Mouse (Mus musculus) MEL-GATA-1-ER (cell line): ENCODE data around the gene Gdi1.

ENCODE experiments used
- DNase-seq: peaks from one replicate; pipeline ENCODE4 v3.0.0-alpha.2; 2012; ENCODE audit warnings: low read depth; ENCODE audit errors: extremely low read depth

The Gdi1 gene

GRCm38 (mm10) chrX:74304867-74305700 is at the start of gene Gdi1:
TSS of gene Gdi1 (plus strand) at chrX:74304998.
- DNase-seq: peak; percentile 74

DNA sequence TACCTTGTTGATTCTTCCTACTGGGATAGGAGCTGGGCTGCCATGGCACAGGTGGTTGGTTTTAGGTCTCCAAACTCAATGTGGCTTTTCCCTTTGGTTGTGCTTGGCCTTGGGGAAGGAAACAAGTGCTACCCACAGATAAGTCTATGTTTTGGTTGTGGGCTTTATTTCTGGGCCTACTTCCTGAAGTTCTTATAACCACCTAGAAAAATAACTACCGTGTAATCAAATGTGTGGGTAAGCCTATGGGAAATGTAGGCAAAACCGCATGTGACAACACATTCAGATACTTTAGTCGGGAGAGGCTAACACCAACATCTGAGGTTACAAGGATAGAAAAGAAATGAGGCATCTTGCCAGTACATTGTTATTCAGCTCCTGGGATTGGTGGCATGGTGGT is 47.1 kb upstream of the Gdi1 start:
- DNase-seq: peak; percentile 70

GRCm38 (mm10) chrX:74269736-74270061 is 35.1 kb upstream of the Gdi1 start:
- no peak for DNase-seq

DNA sequence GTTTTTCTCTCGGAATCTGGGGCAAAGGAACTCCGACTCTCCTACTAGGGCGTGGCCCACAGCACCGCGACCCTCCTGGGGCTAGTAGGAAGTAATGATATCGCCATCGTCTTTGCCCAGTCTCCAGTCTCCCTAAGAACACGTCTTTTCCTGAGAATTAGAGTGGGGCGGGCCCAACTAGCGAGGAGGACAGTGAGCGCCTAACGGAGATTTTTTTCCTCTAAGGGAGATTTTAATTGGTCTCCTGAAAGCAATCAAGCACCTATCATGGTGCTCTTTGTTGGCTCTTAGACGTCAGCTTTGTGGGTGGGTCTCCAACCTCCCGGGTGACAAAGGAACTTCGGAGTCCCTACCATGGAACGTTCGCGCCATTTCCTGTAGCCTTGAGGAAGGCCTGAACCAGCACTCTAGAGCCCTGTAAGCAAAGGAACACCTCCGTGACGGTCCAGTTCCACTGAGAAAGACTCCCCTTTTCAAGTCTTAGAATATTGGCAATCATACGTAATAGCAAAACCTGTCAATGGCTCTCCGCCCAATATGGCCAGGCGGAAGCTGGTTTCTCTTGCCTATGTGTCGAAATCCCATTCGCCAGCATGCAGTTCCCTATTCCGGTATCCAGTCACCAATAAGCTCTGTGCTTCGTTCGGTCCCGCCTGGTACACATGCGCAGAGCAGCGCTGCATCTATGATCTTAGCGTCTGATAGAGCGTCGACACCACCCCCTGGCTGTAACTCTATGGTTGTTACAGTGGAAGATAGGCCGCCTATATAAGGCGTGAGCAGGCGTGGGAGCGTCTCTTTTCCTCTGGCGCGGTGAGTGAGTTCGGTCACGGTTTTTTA is 34.5 kb upstream of the Gdi1 start, which contains the start of gene Rpl10:
TSS of gene Rpl10 (plus strand) at position 751 of the 840 bp plus-strand sequence.
- peak; percentile 99 for DNase-seq

GRCm38 (mm10) chrX:74270902-74271551 is 33.8 kb upstream of the Gdi1 start:
- no peak for DNase-seq

- no peak for DNase-seq
These were observed 31.1 kb upstream of the Gdi1 start for GRCm38 (mm10) chrX:74273422-74274322.

DNA sequence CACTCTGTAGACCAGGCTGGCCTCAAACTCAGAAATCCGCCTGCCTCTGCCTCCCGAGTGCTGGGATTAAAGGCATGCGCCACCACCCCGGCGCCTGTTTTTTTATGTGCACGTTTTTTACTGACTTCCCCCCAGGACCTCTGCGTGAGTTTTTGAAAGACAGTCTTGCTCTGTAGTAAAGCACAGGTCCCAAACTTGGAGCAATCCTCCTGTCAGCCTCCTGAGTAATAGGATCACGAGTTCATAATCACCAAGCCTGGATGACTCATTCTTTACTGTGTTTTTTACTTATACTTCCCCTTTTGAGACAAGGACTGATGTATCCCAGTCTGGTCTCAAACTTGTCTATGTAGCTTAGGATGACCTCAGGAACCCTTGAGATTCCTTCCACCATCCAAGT is 26.9 kb upstream of the Gdi1 start:
- peak; percentile 93 for DNase-seq

DNA sequence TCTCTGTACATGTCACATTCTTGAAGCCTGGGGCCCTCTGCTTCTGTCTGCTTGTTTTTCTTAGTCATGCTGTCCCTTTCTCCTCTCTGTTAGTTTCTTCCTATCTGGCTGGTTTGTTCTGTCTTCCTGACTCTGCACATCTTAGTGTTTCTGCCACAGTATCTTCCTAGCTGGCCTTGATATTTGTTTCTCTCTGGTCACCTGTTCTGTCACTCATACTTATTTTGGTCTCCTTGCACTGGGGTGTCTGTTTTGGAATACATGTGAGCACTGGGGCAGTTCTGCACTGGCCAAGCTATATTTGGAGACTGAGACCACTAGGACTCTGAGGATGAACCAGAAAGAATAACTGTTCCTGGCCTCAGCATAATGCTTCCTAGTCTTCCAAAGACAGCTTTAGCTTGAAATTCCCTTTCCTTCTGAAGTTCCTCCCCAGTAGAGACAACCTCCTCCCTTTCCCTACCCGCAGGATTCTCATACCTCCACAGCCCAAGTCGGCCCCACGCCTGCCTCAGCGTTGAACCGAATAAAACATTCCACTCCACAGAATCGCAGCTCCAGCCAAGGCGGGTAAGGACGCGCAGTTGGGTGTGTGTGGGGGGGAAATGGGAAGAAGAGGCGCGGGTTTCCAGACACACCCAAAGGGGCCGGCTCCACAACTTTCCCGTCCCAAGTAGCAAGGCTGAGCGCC is 23.6 kb upstream of the Gdi1 start:
- DNase-seq: no peak

DNA sequence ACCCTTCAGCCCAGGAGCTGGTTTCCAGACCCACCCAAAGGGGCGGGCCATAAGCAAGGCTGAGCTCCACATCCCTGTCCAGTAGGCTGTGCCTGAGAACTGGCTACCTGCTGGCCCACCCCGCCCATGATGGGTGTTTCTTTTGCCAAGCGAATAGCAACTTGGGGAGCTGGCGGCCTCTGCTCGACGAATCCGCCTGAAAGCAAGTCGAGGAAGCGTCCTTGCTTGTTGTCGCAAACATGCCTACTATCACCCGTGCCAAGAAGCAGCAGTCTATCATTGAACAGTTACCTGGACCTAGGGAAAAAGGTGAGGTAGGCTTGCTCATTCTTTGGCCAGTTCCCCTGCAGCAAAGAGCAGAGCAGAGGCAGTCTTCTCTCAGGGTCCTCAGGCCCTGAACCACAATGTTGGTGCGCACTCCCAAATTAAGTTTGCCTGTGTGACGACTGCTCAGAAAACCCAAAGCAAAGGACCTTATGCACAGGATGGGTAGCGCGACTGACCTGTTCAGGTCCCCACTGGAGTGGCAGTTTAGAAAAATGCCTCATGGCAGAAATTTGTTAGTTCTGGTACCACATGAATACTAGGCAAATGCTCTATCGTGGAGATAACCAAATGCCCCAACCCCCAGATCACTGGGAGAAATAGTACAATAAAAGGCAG is 22.9 kb upstream of the Gdi1 start, which contains the start of the genes Taz and Dnase1l1:
TSS of gene Taz (plus strand) at position 181 of the 663 bp plus-strand sequence.
TSS of gene Dnase1l1 (minus strand) at position 606 of the 663 bp plus-strand sequence.
- DNase-seq: peak; percentile 92

DNA sequence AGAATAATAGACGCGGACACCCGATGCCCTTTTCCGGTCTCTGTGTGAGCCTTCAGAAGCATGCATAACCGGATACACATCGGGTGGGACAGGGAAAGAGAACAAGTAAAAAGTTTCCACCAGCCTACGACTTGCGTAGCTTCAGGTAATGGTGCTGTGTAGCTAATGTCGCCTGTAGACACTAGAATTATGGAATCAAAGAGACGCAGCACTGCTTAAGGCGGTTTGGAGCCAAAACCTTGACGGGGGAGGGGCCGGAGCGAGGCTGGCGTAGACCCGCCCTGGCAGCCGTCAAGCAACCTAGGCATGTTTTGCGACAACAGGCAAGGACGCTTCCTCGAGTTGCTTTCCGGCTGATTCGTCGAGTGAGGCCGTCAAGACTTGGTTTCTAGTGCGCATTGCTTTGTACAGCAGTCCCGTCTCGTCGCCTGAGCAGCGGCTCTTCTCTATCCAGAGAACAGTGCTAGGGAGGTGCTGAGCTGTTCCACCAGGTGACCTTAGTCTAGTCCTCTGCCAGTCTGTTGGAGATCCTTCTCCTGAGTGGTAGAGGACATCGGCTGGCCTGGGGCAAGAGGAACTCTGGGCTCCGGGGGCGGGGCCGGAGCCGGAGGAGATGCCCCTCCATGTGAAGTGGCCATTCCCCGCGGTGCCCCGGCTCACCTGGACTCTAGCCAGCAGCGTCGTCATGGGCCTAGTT is 22.3 kb upstream of the Gdi1 start:
- DNase-seq: peak; percentile 89

DNA sequence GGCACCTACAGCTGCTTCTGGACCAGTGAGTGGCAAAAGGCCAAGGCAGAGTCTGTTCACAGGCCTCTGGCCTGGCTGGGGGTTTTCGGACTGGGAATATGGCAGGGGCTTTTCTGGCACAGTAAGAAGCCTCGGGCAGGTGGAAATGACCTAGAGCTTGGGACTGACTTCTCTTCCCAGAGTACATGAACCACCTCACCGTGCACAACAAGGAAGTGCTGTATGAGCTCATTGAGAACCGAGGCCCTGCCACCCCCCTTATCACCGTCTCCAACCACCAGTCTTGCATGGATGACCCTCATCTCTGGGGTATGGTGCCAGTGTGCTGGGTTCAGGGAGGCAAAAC is 21.7 kb upstream of the Gdi1 start:
- no peak for DNase-seq

DNA sequence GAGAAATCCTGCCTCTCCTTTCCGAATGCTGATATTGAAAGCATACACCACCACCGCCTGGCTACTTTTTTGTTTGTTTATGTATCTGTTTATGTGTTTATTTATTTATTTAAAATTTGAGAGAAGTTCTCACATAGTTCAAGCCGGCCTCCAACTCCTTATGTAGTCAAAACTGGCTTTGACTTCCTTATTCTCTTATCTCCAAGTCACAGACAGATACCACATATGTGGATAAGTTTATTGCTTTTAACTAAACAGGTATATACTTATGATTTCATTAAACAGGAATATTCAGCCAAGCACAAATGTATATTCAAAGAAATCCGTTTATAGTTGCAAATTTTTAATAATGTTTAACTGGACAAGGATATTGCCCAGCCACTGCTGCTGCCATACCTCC is 11.4 kb upstream of the Gdi1 start:
- no peak for DNase-seq

GRCm38 (mm10) chrX:74296538-74297448 is 8.0 kb upstream of the Gdi1 start, which contains the start of gene Atp6ap1:
TSS of gene Atp6ap1 (plus strand) at chrX:74297097.
- peak; percentile 96 for DNase-seq

DNA sequence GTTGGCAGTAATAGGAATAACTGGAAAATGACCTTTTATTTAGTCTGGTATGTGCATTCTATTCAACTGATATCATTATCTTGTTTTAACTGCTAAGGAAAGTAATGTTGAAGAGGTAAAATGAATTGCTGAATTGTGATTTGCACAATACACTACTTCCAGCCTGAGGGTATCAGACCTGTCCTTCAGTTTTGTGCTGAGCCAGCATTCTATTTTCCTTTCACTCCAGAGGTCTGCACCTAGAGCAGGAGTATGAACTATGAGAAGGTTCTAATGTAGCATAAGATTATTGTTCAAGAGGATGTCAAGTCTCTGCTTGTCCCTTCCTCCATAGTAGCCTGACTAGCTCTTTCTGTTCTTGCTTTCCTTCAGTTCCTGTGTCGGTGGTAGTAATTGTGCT is 6.5 kb upstream of the Gdi1 start:
- DNase-seq: no peak

- DNase-seq: peak; percentile 83
These were observed 5.1 kb upstream of the Gdi1 start for GRCm38 (mm10) chrX:74299721-74300120.

DNA sequence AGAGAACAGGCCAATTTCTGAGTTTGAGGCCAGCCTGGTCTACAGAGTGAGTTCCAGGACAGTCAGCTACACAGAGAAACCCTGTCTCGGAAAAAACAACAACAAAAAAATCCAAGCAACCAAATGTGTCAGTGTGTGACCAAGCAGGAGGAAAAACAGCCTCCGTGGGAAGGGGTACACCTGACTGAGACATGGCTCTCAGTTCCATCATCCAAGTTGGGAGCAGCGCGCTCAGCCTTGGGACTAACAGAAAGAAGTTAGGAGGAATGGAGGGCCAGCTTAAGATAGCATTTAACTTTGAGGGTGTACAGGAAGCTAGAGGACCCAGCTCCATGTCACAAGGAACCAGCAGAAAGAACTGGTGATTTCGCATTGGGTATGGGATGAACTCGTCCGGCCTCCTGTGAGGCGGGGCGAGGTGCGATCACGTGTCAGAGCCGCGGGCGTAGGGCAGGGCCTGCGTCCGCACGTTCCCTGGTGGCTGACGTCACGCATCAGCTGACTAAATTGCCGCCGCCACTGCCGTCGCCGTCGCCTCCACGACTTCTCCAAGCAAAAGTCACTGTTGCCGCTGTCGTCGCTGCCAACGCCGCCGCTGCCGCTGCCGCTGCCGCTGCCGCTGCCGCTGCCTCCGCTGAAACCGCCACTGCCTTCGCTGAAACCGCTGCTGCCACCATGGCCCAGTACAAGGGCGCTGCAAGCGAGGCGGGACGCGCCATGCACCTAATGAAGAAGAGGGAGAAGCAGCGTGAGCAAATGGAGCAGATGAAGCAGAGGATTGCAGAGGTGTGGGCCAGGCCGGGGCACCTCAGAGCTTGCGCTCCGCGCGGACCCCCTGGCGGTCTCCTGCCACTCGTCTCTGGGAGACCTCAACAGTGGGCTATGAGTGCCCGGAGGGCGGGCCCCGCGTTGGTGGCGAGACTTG is 8.0 kb downstream of the Gdi1 start, which contains the start of gene Fam50a:
TSS of gene Fam50a (plus strand) at position 494 of the 925 bp plus-strand sequence.
- peak; percentile 90 for DNase-seq

DNA sequence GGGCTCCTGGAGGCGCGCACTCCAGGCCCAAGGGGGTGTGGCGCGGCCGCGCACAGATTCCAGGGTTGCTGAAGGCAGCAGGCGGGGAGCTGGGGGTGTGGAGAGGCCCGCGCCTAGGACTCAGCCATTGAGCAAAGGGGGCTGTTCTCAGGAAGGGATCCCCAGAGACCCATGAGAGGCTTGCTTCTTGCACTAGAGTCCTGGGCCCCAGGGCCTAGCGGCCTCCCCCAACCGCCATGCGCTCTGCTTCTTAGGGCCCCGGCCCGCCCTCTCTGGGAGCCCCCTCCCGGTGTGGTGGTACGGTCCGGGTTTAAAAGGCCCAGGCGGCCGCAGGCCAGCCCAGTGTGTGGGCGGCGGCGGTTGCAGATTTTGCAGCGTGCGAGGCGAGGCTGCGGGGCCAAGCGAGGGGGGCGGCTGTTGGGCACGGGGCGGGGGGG is 23.9 kb downstream of the Gdi1 start, which contains the start of gene Plxna3:
TSS of gene Plxna3 (plus strand) at position 342 of the 437 bp plus-strand sequence.
- DNase-seq: peak; percentile 57
